Mouse (Mus musculus) forebrain, embryonic 11.5 days (tissue): ENCODE data around the gene Cstf1. TPM values are rescaled to one million over a fixed set of nuclear protein-coding genes. Genes with fewer than 3 reads are reported as not detected.

ENCODE experiments used
- ATAC-seq: fragments of 200-750 bp; cut with Nextera tagmentation; replicated peaks from 2 replicates; pipeline ENCODE4 v1.8.0; 2017; ENCODE audit warnings: moderate TSS enrichment; ENCODE audit not compliant: low FRiP score
- DNase-seq: peaks from one replicate; pipeline ENCODE4 v3.0.0-alpha.2; 2017; ENCODE audit warnings: low spot score
- H3K27ac ChIP-seq: fragments of 300-500 bp; sonication (generic); 2 replicates; pipeline ENCODE4 v1.5.1; 2014; ENCODE audit warnings: low read depth, low read length
- H3K27me3 ChIP-seq: fragments of 300-500 bp; sonication (generic); 2 replicates; pipeline ENCODE4 v1.6.1; 2014; ENCODE audit warnings: mild to moderate bottlenecking, low read length, mixed read lengths; ENCODE audit not compliant: control insufficient read depth, insufficient read depth
- H3K36me3 ChIP-seq: fragments of 300-500 bp; sonication (generic); 2 replicates; pipeline ENCODE4 v1.6.1; 2014; ENCODE audit warnings: mild to moderate bottlenecking, low read length, moderate library complexity, mixed read lengths; ENCODE audit not compliant: control insufficient read depth, insufficient read depth
- H3K4me1 ChIP-seq: fragments of 300-500 bp; sonication (generic); replicated peaks from 2 replicates; pipeline ENCODE4 v1.6.1; 2014; ENCODE audit warnings: low read length, mixed read lengths; ENCODE audit not compliant: control insufficient read depth, insufficient read depth
- H3K4me2 ChIP-seq: fragments of 300-500 bp; sonication (generic); 2 replicates; pipeline ENCODE4 v1.6.1; 2014; ENCODE audit warnings: low read depth, mild to moderate bottlenecking, low read length, moderate library complexity, mixed read lengths; ENCODE audit not compliant: severe bottlenecking
- H3K4me3 ChIP-seq: fragments of 300-500 bp; sonication (generic); 2 replicates; pipeline ENCODE4 v1.5.1; 2014; ENCODE audit warnings: low read depth, low read length
- H3K9ac ChIP-seq: fragments of 300-500 bp; sonication (generic); 2 replicates; pipeline ENCODE4 v1.6.1; 2014; ENCODE audit warnings: low read length
- H3K9me3 ChIP-seq: fragments of 300-500 bp; sonication (generic); 2 replicates; pipeline ENCODE4 v1.6.1; 2016; ENCODE audit warnings: low read length, mixed read lengths; ENCODE audit not compliant: control insufficient read depth
- WGBS: fragments of 180-500 bp; shearing (Covaris S2); extraction: QIAGEN DNeasy Blood & Tissue Kit; methylation state at CpG from one replicate; pipeline ENCODE4 v1.1.7; 2014; 5-methylcytosine and 5-hydroxymethylcytosine counted together
- polyA plus RNA-seq: library from polyadenylated mRNA; unstranded; fragments of >200 nt; fragmentation: Nextera tagmentation; extraction: Ambion mirVana; gene quantifications from 2 replicates; pipeline ENCODE4 v1.2.1, GENCODE M21; 2014

The Cstf1 gene
- 52.5 and 53.3 TPM in 2 replicates for polyA plus RNA-seq

- WGBS = under 1% methylated on average over 66 of the region's 66 CpGs
- H3K4me3 ChIP-seq = peak within 1 kb of the TSS; percentile 97
- peak; percentile 95 for DNase-seq
- H3K4me1 ChIP-seq = peaks cover 14% of the 10 kb centered on the region; the same call in 1 of the 2 replicates
- no peaks in the 10 kb centered on the region for H3K9me3 ChIP-seq
- H3K4me2 ChIP-seq = peak within 1 kb of the TSS; percentile 75
- H3K36me3 ChIP-seq = peaks cover 11% of the 10 kb centered on the region; the same call in 1 of the 2 replicates
- H3K27me3 ChIP-seq = no peaks in the 10 kb centered on the region
- H3K9ac ChIP-seq = peak within 1 kb of the TSS; percentile 96
- H3K27ac ChIP-seq = peak within 1 kb of the TSS; percentile 79
- ATAC-seq = peak; percentile 99
Observed at GRCm38 (mm10) chr2:172370411-172371223, at the start of gene Cstf1, which contains the start of gene Aurka. Gene Cstf1, plus strand, starts transcription at chr2:172370681. Gene Aurka, minus strand, starts transcription at chr2:172370535.

- WGBS = 26% methylated on average over 9 of the region's 9 CpGs
- no peak for ATAC-seq
- peak; percentile 86 for DNase-seq
Observed at GRCm38 (mm10) chr2:172320878-172321277, 49.6 kb upstream of the Cstf1 start.

GRCm38 (mm10) chr2:172328248-172328647 is 42.2 kb upstream of the Cstf1 start:
- DNase-seq = no peak
- no peak overlapping the region for H3K4me3 ChIP-seq
- no peak overlapping the region for H3K9ac ChIP-seq
- no peaks in the 10 kb centered on the region for H3K36me3 ChIP-seq
- no peak overlapping the region for H3K27ac ChIP-seq
- no peak overlapping the region for H3K4me2 ChIP-seq
- 55% methylated on average over 8 of the region's 8 CpGs for WGBS
- H3K27me3 ChIP-seq = no peaks in the 10 kb centered on the region
- H3K9me3 ChIP-seq = no peaks in the 10 kb centered on the region
- H3K4me1 ChIP-seq = no peaks in the 10 kb centered on the region
- no peak for ATAC-seq

More at GRCm38 (mm10) chr2:172320878-172321277, 49.6 kb upstream of the Cstf1 start:
- H3K9me3 ChIP-seq = no peaks in the 10 kb centered on the region
- H3K36me3 ChIP-seq = no peaks in the 10 kb centered on the region
- H3K4me3 ChIP-seq = no peak overlapping the region
- no peak overlapping the region for H3K4me2 ChIP-seq
- H3K4me1 ChIP-seq = no peaks in the 10 kb centered on the region
- H3K27ac ChIP-seq = no peak overlapping the region
- H3K9ac ChIP-seq = no peak overlapping the region
- no peaks in the 10 kb centered on the region for H3K27me3 ChIP-seq

- peak; percentile 87 for DNase-seq
- Histone ChIP-seq H3K4me2 (0 out of 2 replicates have a peak overlapping the region, but pooled peaks have one; percentile 26), H3K27me3 (no peaks in the 10 kb centered on the region), H3K9me3 (no peaks in the 10 kb centered on the region), H3K4me3 (no peak overlapping the region), H3K4me1 (no peaks in the 10 kb centered on the region), H3K9ac (no peak overlapping the region), H3K36me3 (no peaks in the 10 kb centered on the region), H3K27ac (no peak overlapping the region)
- 9% methylated on average over 13 of the region's 13 CpGs for WGBS
- ATAC-seq = peak; percentile 90
Observed at GRCm38 (mm10) chr2:172329179-172329578, 41.3 kb upstream of the Cstf1 start.

- no peak for DNase-seq
- no peak for ATAC-seq
- Histone ChIP-seq H3K4me2 (no peak overlapping the region), H3K27me3 (no peaks in the 10 kb centered on the region), H3K9me3 (peaks cover 2% of the 10 kb centered on the region; the same call in 1 of the 2 replicates), H3K4me3 (no peak overlapping the region), H3K36me3 (no peaks in the 10 kb centered on the region), H3K4me1 (peaks cover 6% of the 10 kb centered on the region; the same call in 1 of the 2 replicates), H3K9ac (no peak overlapping the region), H3K27ac (no peak overlapping the region)
- 73% methylated on average over 19 of the region's 19 CpGs for WGBS
Observed at GRCm38 (mm10) chr2:172338206-172338942, 32.1 kb upstream of the Cstf1 start.

- DNase-seq (no peak), ATAC-seq (no peak)
- peaks cover 6% of the 10 kb centered on the region; the same call in 1 of the 2 replicates for H3K4me1 ChIP-seq
- H3K4me3 ChIP-seq = no peak overlapping the region
- peaks cover 2% of the 10 kb centered on the region; the same call in 1 of the 2 replicates for H3K9me3 ChIP-seq
- H3K4me2 ChIP-seq = no peak overlapping the region
- WGBS = 22% methylated on average over 3 of the region's 3 CpGs
- H3K27ac ChIP-seq = no peak overlapping the region
- no peak overlapping the region for H3K9ac ChIP-seq
- H3K36me3 ChIP-seq = no peaks in the 10 kb centered on the region
- H3K27me3 ChIP-seq = no peaks in the 10 kb centered on the region
Observed at GRCm38 (mm10) chr2:172340936-172341335, 29.5 kb upstream of the Cstf1 start.

GRCm38 (mm10) chr2:172341606-172342005 is 28.9 kb upstream of the Cstf1 start:
- peaks cover 9% of the 10 kb centered on the region; the same call in 1 of the 2 replicates for H3K4me1 ChIP-seq
- H3K27ac ChIP-seq = no peak overlapping the region
- H3K4me2 ChIP-seq = no peak overlapping the region
- no peak overlapping the region for H3K4me3 ChIP-seq
- ATAC-seq (no peak), DNase-seq (no peak)
- WGBS = 30% methylated on average over 5 of the region's 5 CpGs
- H3K9me3 ChIP-seq = no peaks in the 10 kb centered on the region; the same call in 1 of the 2 replicates
- H3K36me3 ChIP-seq = no peaks in the 10 kb centered on the region
- no peak overlapping the region for H3K9ac ChIP-seq
- no peaks in the 10 kb centered on the region for H3K27me3 ChIP-seq

GRCm38 (mm10) chr2:172343751-172344150 is 26.7 kb upstream of the Cstf1 start:
- 94% methylated on average over 7 of the region's 7 CpGs for WGBS
- H3K4me2 ChIP-seq = no peak overlapping the region
- no peaks in the 10 kb centered on the region for H3K36me3 ChIP-seq
- no peak overlapping the region for H3K9ac ChIP-seq
- DNase-seq = no peak
- H3K4me3 ChIP-seq = no peak overlapping the region
- H3K4me1 ChIP-seq = peaks cover 10% of the 10 kb centered on the region; the same call in 1 of the 2 replicates
- H3K27me3 ChIP-seq = no peaks in the 10 kb centered on the region
- no peak overlapping the region for H3K27ac ChIP-seq
- H3K9me3 ChIP-seq = no peaks in the 10 kb centered on the region
- ATAC-seq = no peak
